Mouse (Mus musculus) urinary bladder, postnatal 25 days (tissue): ENCODE data around the gene Sit1.

ENCODE experiments used
- DNase-seq: peaks from one replicate; pipeline ENCODE4 v3.0.0; 2022; ENCODE audit warnings: low spot score

Gene Sit1

DNA sequence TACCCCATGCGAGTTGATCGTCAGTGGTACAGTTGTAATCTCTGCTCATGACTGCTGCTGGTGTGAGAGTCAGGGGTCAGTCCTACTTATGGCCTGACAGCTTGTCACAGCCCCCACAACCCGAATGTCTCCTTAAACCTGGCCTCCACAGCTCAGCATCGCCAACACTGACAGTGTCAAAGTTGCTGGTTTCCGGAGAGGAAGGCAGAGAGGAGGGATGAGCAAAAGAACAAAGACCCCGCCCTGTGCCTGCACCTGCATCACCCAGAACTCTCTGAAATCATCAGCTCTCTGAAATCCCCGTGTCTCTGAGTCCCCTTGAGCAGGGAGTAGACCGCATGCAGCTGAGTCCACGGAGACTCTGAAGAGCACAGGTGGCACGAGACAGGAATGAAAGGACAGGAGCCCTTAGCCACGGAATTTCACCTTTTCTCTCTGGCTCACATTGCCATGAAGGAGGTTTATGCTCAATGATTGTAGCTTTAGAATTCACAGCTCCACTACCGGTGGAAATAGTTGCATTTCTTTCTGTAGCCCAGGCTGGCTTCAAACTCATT is at the start of gene Sit1:
Sit1 (minus strand) TSS at position 200 of the 557 bp plus-strand sequence.
- DNase-seq, result no peak

DNA sequence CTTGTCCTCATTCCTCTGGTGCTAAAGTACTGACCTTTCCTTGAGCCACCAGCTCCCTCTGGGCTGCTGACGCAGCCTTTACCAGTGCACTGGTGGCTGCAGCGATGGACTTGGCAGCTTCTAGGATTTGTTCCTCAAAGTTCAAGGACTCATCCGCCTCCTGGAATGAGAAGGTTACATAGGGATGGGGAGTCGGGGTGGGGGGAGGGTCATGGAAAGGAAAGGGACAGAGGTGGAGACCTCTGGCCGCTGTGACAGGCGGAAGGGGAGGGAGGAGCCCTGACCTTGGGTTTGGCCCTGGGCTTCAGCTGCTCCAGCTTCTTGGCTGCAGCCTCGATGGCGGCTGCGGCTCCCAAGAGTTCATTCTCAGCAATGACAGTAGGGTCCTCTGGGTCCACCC is 49.7 kb upstream of the Sit1 start:
- DNase-seq, result no peak

DNA sequence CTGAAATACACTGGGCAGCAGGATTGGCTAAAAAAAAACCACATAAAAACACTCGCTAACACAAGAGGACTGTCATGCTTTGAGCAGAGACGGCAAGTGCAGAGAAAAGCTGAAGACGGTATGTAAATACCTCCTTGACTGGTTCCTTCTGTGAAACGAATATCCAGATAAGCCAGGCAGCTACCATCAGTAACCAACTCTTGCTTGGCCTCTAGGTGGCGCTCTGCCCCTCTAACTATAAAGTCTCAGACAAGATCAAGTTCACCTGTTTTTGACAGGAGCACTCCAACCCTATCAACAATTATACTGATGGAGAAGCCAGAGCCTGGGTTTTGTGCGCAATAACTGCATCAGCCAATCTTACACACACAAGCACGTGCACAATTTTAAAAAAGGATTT is 47.0 kb upstream of the Sit1 start:
- DNase-seq, result peak; percentile 80

DNA sequence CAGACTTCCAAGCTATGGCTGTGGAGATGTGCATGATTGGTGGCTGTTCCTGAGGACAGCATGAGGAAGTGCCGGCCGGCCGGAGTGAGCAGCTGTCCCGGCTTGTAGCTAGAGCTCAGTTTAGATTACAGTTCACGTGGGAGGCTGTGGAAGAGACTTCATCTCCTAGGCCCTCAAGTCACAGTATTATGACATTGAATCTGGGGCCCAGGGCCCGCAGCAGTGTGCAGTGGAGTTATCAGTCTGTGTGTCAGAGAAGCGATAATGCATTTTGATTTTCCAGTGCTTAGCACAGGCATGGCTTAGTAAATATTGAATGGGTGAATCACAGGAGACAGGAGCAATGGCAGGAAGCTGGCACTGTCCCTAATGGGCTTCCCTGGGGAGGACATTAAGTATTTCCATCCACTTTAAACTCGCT is 46.6 kb upstream of the Sit1 start:
- DNase-seq, result no peak

DNA sequence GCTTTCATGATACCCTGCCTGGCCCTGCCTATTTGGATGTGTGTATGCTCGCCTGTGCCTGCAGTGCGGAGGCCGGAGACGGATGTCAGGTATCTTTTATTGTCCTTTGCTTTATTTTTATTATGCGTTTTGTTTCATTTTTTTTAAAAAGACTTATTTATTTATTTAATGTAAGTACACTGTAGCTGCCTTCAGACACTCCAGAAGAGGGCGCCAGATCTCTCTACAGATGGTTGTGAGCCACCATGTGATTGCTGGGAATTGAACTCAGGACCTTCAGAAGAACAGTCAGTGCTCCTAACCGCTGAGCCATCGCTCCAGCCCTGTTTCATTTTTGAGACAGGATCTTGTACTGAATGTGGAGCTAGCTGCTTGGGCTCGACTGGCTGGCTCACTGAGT is 45.0 kb upstream of the Sit1 start:
- DNase-seq, result no peak

DNA sequence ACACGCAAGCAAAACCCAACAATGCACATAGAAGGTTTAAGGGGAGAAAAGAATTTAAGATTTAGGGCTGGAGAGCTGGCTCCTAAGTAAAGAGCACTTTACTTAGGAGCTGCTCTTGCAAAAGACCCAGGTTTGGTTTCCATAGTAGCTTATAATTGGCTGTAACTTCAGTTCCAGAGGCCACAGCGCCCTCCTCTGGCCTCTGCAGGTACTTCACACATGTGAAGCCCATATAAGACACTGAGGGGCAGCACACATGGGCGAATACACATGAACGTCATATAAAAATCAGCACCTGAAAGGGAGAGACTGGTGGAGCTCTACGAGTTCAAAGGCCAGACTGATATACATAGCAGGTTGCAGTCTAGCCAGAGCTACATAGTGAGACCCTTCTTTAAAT is 44.3 kb upstream of the Sit1 start:
- no peak for DNase-seq

DNA sequence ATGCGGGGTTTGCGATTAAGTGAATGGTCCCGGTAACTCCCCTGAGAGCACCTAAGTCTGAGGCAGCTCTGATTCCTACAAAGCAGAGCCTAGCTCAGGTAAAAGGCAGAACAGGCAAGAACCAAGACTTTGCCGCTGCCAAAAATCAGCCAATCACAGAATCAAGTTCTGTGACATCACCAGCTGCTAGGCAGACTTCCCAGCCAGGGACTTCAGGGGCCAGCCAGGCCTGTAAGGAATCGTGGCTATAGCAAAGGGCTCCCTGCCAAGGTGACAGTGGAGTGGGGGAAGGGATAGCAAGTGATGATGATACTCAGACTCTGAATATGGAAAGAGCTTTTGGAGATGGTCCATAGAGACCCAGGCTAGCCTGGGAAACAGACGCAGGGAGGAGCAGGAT is 36.4 kb upstream of the Sit1 start:
- peak; percentile 88 for DNase-seq

DNA sequence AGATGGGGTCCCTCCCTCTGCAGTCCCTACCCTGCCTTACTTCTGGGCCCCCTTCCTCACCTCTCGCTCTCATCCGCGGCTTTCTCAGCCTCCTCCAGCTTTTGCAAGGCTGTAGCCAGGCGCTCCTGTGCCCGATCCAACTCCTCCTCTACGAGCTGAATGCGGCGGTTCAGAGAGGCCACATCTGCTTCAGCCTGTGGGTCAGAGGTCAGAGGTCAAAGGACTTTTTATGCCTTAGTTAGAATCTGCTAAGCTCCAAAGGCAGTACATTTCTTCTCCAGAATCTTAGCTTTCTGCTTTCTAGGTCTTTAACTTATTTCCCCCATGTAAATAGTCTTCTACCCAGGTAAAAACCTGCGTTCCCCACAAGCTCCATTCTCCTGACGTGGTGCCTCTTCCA is 36.0 kb upstream of the Sit1 start:
- no peak for DNase-seq

DNA sequence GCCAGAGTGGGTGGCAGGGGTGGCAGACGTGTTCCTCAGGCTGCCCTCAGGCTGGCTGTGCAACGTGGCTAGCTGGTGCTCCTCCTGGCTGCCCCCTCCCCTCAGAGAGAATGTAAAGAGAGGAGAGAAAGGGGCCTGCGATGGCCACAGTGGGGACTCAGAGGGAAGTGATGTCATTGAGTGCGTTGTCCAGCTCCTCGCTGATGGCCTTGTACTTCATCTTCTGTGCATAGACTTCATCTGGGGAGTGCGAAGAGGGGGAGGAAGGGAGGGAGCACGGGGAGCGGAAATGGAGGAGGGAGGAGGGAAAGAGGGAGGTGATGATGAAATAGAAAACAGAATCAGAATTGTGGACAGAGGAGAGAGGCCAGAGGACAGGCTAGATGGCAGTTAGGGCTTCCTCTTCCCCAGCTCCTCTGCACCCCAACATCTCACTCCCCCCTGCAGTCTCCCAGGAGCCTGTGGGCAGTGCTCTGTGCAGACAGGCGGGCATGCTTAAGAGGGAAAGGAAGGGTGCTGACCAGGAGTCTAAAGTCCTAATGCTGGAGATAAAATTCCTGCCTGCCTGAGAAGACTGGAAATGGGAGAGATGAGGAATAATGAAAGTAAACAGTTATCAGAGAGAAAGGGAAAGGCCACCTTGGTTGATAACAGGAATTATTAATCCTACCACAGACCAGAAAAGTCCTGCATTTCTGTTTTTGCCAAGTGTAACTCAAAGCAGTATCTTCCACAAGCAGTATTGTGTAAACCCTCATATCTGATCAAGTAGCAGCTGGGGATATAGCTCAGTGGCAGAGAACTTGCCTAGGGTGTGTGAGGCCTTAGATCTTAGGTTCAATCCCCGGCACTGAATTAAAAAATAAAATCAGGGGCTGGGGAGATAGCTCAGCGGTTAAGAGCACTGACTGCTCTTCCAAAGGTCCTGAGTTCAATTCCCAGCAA is 32.5 kb upstream of the Sit1 start:
- no peak for DNase-seq

DNA sequence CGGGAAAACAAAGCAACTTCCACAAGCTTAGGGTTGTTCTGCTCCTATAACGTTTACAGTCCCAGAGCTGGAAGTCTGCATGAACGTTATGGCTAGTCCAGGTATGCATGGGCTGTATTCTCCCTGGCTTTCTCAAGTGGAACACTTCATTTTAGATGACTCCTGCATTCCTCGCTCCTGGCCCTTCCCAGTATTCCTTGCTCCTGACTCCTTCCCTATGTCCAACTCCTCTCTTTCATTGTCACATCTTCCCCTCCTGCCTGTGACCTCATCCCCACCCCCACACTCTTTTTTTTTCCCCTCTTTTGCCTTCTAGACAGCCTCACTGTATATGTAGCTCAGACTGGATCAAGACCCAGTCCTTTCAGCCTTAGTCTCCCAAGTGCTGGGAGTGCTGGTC is 30.3 kb upstream of the Sit1 start:
- DNase-seq, result no peak

DNA sequence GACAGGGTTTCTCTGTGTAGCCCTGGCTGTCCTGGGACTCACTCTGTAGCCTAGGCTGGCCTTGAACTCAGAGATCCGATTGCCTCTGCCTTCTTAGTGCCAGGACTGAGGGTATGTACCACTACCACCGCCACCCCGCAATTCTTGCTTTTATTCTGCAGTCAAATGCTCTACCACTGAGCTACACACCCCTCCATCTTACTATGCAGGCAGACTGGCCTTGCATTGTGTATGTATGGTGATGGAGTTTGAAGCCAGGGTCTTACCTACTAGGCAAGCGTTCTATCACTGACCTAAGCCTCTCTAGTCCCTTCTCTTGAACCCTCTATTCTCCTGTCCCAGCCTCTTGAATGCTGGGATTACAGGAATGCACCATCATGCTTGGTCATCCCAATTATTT is 29.8 kb upstream of the Sit1 start:
- no peak for DNase-seq

DNA sequence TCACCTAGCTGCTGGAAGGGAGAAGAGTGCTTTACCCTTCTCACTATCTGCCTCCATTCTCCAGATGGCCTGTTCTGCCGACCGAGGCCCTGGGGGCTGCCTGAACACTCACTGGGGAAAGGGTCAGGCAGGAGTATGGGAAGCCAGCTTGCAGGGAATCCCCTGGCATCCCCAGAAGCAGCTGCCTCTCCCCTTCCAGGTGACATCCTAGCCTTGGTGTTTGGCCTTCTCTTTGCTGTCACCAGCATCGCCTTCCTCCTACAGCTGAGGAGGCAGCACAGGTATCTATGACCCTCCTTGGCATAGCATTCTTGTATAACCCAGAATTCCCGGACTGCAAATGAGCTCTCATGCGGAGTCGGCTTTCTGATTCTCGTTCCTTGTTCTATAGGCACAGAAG is 29.1 kb upstream of the Sit1 start:
- no peak for DNase-seq

DNA sequence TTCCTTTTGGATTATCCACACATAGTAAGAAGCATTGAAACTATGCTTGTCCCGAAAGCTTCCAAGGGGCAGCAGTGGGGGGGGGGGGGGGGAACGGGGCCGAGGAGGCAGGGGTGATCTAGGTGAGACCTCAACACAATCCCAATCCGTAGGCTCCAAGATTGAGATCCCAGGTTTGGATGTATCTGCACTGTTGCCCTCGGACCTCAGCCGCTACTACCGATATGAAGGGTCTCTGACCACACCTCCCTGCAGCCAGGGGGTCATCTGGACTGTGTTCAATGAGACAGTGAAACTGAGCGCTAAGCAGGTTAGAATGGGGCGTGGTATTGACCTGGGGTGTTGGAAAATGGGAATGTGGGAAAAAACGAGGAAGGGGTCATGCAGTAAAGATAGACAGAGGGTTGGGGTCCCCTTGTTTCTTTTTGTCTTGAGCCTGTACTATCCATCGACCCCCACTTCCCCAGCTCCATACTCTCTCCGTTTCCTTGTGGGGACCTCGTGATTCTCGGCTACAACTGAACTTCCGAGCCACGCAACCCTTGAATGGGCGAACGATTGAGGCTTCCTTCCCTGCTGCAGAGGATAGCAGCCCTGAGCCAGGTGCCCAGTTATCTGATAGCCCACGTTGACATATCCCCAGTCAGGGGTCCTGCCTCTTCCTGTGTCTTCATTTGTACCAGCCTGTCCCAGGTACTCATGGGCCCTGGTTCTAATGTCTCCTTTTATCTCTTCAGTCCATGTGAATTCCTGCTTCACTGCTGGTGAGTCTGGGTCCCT is 28.3 kb upstream of the Sit1 start:
- no peak for DNase-seq

DNA sequence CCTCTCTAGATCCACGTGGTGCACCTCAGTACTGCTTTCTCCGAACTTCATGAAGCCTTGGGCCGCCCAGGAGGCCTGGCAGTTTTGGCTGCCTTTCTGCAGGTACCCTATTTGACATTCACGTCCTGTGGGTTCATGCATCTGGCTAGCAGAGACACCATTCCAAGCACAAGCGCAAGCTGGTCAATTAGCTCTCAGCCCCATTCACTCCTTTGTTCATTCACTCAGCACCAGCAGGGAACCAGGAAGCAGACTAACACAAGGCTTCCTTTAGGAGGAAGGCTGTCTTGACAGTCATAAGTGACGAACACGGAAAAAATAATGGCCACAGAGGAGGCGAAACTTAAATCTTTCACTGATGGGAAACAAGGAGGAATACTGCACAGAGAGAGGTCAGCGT is 25.6 kb upstream of the Sit1 start:
- no peak for DNase-seq

DNA sequence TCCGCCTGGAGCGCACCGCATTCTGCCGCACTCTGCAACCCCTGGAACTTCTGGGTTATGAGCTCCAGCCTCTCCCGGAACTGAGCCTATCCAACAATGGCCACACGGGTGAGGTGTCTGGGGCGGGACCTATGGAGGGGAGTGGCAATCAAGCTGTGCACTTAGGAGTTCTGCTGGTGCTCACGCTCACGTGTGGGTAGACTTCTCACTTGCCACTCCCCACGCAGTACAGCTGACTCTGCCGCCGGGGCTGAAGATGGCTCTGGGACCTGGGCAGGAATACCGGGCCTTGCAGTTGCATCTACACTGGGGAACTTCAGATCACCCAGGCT is 25.1 kb upstream of the Sit1 start:
- DNase-seq, result no peak

DNA sequence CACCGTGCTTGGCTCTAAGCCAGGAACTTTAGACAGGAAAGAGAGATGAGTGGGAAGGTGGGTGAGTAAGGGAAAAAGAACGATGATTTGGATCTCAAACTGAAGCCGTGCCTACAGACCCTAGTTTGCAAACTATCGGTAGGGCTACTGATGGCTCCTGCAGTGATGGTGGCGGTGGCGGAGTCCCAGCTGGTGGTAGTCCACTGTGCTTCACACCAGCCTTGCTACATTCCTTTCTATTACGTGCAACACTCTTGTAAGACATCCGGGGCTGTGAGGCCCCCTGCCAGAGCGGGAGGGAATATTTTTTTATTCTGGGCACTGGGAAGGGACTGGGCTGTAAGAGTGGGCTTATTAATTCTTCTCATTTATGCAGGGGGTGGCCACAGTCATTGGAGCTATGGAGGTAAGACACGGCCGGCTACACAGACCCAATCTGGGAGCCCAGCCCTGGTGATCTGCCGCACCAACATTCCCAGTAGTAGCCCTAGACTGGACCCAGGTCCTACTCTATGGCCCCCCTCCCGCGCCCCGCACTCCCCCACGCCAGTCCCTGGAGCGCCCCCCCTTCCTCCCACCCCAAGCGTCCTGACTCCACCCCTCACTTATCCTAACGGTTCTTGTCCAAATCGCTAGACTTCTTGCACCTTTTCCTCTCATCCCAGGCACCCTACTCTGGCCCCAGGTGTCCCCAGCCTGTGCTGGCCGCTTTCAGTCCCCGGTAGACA is 24.6 kb upstream of the Sit1 start:
- DNase-seq, result no peak

DNA sequence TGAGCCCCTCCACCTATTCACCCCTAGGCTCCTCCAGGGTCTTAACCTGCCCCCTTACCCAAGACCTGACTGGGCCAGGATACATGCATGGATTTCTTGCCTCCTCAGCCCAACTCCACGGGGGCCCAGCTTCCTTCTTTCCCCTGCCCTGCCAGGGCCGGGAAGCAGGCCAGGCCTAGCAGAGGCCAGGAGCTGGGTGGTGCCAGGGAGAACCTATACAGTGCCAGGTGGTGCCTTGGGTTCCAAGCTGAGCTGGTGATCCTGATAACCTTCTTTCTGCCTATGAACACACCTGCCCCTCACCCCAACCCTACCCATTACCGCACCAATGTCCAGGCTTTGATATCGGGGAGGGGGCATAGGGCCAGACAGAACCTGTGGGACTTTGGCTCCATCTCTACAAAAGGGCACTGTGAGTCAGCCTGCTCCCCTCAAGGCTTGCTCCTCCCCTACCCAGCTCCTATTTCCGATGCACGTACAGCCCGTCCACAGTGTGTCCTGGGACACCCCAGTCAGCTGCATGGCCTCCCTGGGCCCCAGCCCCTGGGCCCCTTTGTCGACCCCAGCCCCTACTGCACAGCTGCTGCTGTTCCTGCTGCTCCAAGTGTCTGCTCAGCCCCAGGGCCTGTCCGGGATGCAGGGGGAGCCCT is 23.1 kb upstream of the Sit1 start, which contains the start of gene Car9:
Car9 (plus strand) TSS at position 431 of the 650 bp plus-strand sequence.
- DNase-seq, result no peak

DNA sequence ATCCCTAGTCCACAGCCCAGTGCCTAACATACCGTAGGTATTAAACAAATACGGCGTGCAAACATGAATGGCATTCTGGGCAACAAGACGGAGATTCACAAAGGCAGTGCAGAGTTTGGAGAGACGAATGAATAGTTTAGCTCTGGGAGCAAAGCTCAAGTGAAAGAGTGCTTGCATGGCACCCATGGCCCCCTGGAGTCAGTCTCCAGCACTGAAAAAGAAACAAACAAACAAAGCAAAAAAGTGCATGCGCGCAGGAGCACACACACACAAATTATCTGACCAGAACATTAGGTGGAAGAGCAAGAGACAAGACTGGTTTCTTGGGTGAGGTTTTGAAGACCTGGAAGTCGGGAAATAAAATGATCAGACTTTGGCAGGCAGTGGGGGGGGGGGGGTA is 22.5 kb upstream of the Sit1 start:
- DNase-seq, result no peak

DNA sequence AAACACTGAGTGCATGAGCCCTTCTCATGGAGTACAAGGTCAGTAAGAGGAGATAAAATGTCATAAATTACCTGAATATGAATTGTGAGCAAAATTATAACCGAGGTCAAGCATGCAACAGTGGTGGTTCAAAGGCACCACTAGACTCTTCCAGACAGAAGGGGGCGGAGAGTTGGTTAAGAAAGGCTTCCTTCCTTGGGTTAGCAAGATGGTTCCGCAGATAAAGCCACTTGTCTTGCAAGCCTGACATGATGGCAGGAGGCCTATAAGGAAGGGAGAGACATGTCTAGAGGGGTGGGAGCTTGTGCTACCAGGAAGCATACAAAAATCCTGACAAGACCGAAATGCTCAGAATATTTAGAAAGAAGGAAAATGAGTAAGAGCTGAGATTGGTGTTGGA is 20.7 kb upstream of the Sit1 start:
- DNase-seq, result no peak

DNA sequence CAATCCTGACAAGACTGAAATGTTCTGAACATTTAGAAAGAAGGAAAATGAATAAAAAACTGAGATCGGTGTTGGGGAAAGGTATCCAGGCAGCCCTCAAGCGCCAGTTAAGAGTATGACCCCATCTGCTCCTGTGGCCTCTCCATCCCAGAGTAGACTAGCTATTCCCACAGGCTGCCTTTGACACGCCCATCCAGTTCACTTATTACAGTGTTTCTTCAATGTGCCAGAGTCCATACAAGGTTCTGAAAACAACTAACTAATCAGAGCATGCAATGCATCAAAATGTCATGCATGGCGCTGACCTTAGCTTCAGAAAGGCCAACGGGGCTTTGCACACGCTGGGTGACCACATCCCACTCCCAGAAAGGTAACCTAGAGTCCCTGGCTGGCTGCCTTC is 20.0 kb upstream of the Sit1 start:
- no peak for DNase-seq

DNA sequence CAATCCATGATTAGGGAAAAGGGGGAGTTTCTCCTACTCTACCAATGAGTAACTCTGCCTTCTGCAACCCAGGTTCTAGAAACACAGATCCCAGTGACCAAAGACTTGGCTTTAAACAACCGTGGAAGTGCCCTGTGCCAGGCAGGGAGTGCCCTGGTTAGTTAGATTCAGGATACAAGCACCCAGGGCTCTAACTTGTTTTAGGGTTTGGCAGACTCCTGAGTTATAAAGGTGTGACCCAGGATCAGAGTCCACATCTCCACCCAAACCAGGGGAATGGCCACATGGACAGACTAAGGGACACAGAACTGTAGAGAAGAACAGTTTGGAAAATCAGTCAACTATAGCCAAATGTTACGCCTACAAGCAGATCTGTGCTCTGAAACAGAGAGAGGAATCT is 19.5 kb upstream of the Sit1 start:
- no peak for DNase-seq
